Mouse (Mus musculus): ENCODE results near the gene Zfp46. TPM values are rescaled to one million over a fixed set of nuclear protein-coding genes. Genes with fewer than 3 reads are reported as not detected.

Zfp46 gene
- total RNA-seq (2023), result 1 to 10 TPM; 7.5 to 7.8 TPM

GRCm38 (mm10) chr4:136284455-136284854, at the start of gene Zfp46:
Zfp46 (plus strand) TSS chr4:136284683.

GRCm38 (mm10) chr4:136247729-136248463, 36.6 kb upstream of the Zfp46 start, which contains the start of gene Tcea3:
Tcea3 (plus strand) TSS chr4:136247729.

GRCm38 (mm10) chr4:136310229-136311041, 26.0 kb downstream of the Zfp46 start, which contains the start of gene Hnrnpr:
Hnrnpr (plus strand) TSS chr4:136310942.

Other genes with a start within 250 kb of the Zfp46 start
- gene Rpl11, start 231.3 kb upstream of the Zfp46 start, total RNA-seq (2023), result 100 to 1,000 TPM; 312 to 313 TPM
- gene Id3, start 141.2 kb upstream of the Zfp46 start, total RNA-seq (2023), result 1 to 10 TPM; 2.5 to 2.6 TPM
- 10 to 100 TPM; 92.0 to 98.7 TPM for gene E2f2, start 112.3 kb upstream of the Zfp46 start, total RNA-seq (2023)
- gene Asap3, start 78.3 kb upstream of the Zfp46 start, total RNA-seq (2023), result under 1 TPM in 1 of 2 experiments, not detected in 1; 0.09 TPM
- 1 to 10 TPM; 2.4 to 3.2 TPM for gene Tcea3, start 37.0 kb upstream of the Zfp46 start, total RNA-seq (2023)
- 10 to 100 TPM; 46.2 to 55.8 TPM for gene Hnrnpr, start 26.3 kb downstream of the Zfp46 start, total RNA-seq (2023)
- gene Htr1d, start 138.8 kb downstream of the Zfp46 start, total RNA-seq (2023), result not detected
- not detected for gene 6030445D17Rik, start 177.6 kb downstream of the Zfp46 start, total RNA-seq (2023)
- 1 to 10 TPM; 2.1 to 5.9 TPM for gene Luzp1, start 185.1 kb downstream of the Zfp46 start, total RNA-seq (2023)

All from neutrophil, adult 83 days (primary cell).